Mouse (Mus musculus): ENCODE measurements around the gene Fam135a. TPM values are rescaled to one million over a fixed set of nuclear protein-coding genes. Genes with fewer than 3 reads are reported as not detected.

Fam135a gene
- polyA plus RNA-seq, 1 experiment from 2014 or later, result 31.0 TPM

GRCm38 (mm10) chr1:24102579-24103149, 2.5 kb upstream of the Fam135a start:
- Histone ChIP-seq H3K36me3 (no peaks in the 10 kb centered on the region), H3K4me1 (peaks cover 9% of the 10 kb centered on the region; the same call in 1 of the 2 replicates), H3K27me3 (no peaks in the 10 kb centered on the region), H3K9ac (replicated peaks) (no peak overlapping the region), H3K9me3 (no peaks in the 10 kb centered on the region), H3K27ac (replicated peaks) (no peak overlapping the region), H3K4me3 (no peak overlapping the region), H3K4me2 (replicated peaks) (no peak overlapping the region)
- WGBS, result 75% methylated on average over 10 of the region's 10 CpGs
- no peak for ATAC-seq (replicated peaks)

- WGBS, result 58% methylated on average over 6 of the region's 6 CpGs
- no peaks in the 10 kb centered on the region for H3K9me3 ChIP-seq
- H3K4me3 ChIP-seq, result peak overlapping the region; percentile 71
- peak overlapping the region; percentile 75 for H3K9ac ChIP-seq (replicated peaks)
- H3K4me2 ChIP-seq (replicated peaks), result peak overlapping the region; percentile 57
- peak; percentile 49 for ATAC-seq (replicated peaks)
- H3K27me3 ChIP-seq, result no peaks in the 10 kb centered on the region
- no peaks in the 10 kb centered on the region for H3K36me3 ChIP-seq
- H3K4me1 ChIP-seq, result peaks cover 9% of the 10 kb centered on the region; the same call in 1 of the 2 replicates
- no peak overlapping the region for H3K27ac ChIP-seq (replicated peaks)
Measured at GRCm38 (mm10) chr1:24100870-24101358, 773 bp upstream of the Fam135a start.

GRCm38 (mm10) chr1:24099541-24099925, 608 bp downstream of the Fam135a start:
- no peaks in the 10 kb centered on the region for H3K27me3 ChIP-seq
- WGBS, result under 1% methylated on average over 27 of the region's 44 CpGs
- no peak for ATAC-seq (replicated peaks)
- H3K9ac ChIP-seq (replicated peaks), result peak overlapping the region; percentile 75
- peak overlapping the region; percentile 78 for H3K27ac ChIP-seq (replicated peaks)
- H3K9me3 ChIP-seq, result no peaks in the 10 kb centered on the region
- peak overlapping the region; percentile 71 for H3K4me3 ChIP-seq
- H3K4me2 ChIP-seq (replicated peaks), result peak overlapping the region; percentile 57
- peaks cover 9% of the 10 kb centered on the region; the same call in 1 of the 2 replicates for H3K4me1 ChIP-seq
- no peaks in the 10 kb centered on the region for H3K36me3 ChIP-seq

DNA sequence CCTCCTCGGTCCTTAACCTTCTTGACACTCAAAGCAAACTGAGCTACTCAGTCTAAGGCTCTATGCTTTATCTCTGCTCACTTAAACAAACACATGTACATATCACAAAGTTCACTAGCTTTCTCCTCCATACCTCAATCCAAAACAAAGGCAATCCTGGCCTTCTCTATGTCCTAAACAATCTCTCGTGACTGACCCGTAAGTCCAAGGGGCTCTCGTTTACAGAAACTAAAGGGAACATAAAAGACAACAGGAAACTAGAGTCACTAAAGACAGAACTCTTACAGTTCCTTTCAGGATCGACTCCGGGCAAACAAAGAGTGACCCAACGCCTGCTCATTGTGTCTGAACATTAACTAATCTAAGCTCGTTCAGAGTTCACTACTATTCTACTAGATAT, 2.6 kb downstream of the Fam135a start:
- Histone ChIP-seq H3K4me2 (replicated peaks) (no peak overlapping the region), H3K9me3 (no peaks in the 10 kb centered on the region), H3K9ac (replicated peaks) (no peak overlapping the region), H3K4me3 (no peak overlapping the region), H3K4me1 (peaks cover 9% of the 10 kb centered on the region; the same call in 1 of the 2 replicates), H3K27ac (replicated peaks) (no peak overlapping the region), H3K36me3 (no peaks in the 10 kb centered on the region), H3K27me3 (no peaks in the 10 kb centered on the region)
- no peak for ATAC-seq (replicated peaks)
- 49% methylated on average over 8 of the region's 8 CpGs for WGBS

DNA sequence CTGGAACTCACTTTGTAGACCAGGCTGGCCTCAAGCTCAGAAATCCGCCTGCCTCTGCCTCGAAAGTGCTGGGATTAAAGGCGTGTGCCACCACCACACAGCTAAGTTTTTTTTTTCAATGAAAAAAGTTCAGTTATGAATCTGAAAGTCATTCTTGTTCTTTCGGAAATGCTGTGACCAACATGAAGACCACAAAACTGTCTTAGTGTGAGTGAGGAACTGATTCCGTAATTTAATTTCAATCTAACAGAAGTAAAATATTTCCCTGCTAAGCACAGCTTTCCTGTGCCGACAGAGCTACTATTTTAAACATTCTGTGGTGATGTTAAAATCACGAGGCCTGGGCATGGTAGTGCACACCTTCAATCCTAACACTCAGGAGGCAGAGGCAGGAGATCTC, 7.7 kb downstream of the Fam135a start:
- no peak overlapping the region for H3K9ac ChIP-seq (replicated peaks)
- no peaks in the 10 kb centered on the region for H3K36me3 ChIP-seq
- no peak overlapping the region for H3K27ac ChIP-seq (replicated peaks)
- ATAC-seq (replicated peaks), result no peak
- WGBS, result 97% methylated on average over 7 of the region's 7 CpGs
- H3K4me1 ChIP-seq, result no peaks in the 10 kb centered on the region
- no peak overlapping the region for H3K4me3 ChIP-seq
- H3K4me2 ChIP-seq (replicated peaks), result no peak overlapping the region
- H3K9me3 ChIP-seq, result no peaks in the 10 kb centered on the region
- no peaks in the 10 kb centered on the region for H3K27me3 ChIP-seq

GRCm38 (mm10) chr1:24090603-24091002, 9.5 kb downstream of the Fam135a start:
- Histone ChIP-seq H3K4me2 (replicated peaks) (no peak overlapping the region), H3K9ac (replicated peaks) (no peak overlapping the region), H3K4me3 (no peak overlapping the region), H3K4me1 (no peaks in the 10 kb centered on the region), H3K27me3 (no peaks in the 10 kb centered on the region), H3K27ac (replicated peaks) (no peak overlapping the region), H3K9me3 (no peaks in the 10 kb centered on the region), H3K36me3 (no peaks in the 10 kb centered on the region)
- ATAC-seq (replicated peaks), result no peak
- WGBS, result 88% methylated on average over 2 of the region's 2 CpGs

GRCm38 (mm10) chr1:24090094-24090493, 10.0 kb downstream of the Fam135a start:
- WGBS, result 73% methylated on average over 5 of the region's 5 CpGs
- Histone ChIP-seq H3K4me3 (no peak overlapping the region), H3K36me3 (no peaks in the 10 kb centered on the region), H3K9ac (replicated peaks) (no peak overlapping the region), H3K27me3 (no peaks in the 10 kb centered on the region), H3K4me1 (no peaks in the 10 kb centered on the region), H3K4me2 (replicated peaks) (no peak overlapping the region), H3K27ac (replicated peaks) (no peak overlapping the region), H3K9me3 (no peaks in the 10 kb centered on the region)
- ATAC-seq (replicated peaks), result no peak

DNA sequence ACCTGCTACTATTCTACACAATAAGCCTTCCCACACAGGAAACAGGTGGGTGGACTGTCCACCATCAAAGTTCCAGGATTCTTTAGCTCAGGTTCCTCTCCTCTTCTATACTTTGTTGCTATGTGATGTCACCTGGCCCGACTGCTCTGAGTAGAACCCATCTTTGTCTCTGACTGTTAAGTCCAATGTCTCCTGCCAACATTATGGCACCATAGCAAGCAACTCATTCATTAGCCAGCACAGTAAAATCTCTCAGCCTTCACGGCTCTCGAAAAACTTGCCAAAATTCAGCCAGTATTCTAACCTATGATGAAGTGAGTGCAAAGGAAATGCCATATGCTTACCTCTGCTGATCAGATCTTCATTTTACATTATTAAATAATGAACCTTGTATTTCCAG, 14.0 kb downstream of the Fam135a start:
- Histone ChIP-seq H3K27me3 (no peaks in the 10 kb centered on the region), H3K9ac (replicated peaks) (no peak overlapping the region), H3K4me1 (no peaks in the 10 kb centered on the region), H3K36me3 (no peaks in the 10 kb centered on the region), H3K9me3 (no peaks in the 10 kb centered on the region), H3K4me3 (no peak overlapping the region), H3K4me2 (replicated peaks) (no peak overlapping the region), H3K27ac (replicated peaks) (no peak overlapping the region)
- no peak for ATAC-seq (replicated peaks)
- WGBS, result 63% methylated on average over 3 of the region's 3 CpGs

- WGBS, result 4% methylated on average over 2 of the region's 2 CpGs
- Histone ChIP-seq H3K4me2 (replicated peaks) (no peak overlapping the region), H3K9me3 (no peaks in the 10 kb centered on the region), H3K36me3 (peaks cover 4% of the 10 kb centered on the region; the same call in 1 of the 2 replicates), H3K4me3 (no peak overlapping the region), H3K9ac (replicated peaks) (no peak overlapping the region), H3K4me1 (peaks cover 6% of the 10 kb centered on the region), H3K27me3 (no peaks in the 10 kb centered on the region), H3K27ac (replicated peaks) (0 out of 2 replicates have a peak overlapping the region, but pooled peaks have one; percentile 40)
- ATAC-seq (replicated peaks), result peak; percentile 96
Measured at GRCm38 (mm10) chr1:24074396-24074795, 25.7 kb downstream of the Fam135a start.

- H3K27ac ChIP-seq (replicated peaks), result peak overlapping the region; percentile 57; the same call in 1 of the 2 replicates
- H3K9ac ChIP-seq (replicated peaks), result no peak overlapping the region
- no peak overlapping the region for H3K4me2 ChIP-seq (replicated peaks)
- peaks cover 4% of the 10 kb centered on the region; the same call in 1 of the 2 replicates for H3K36me3 ChIP-seq
- 31% methylated on average over 5 of the region's 5 CpGs for WGBS
- no peaks in the 10 kb centered on the region for H3K9me3 ChIP-seq
- H3K4me3 ChIP-seq, result no peak overlapping the region
- ATAC-seq (replicated peaks), result peak; percentile 73
- H3K4me1 ChIP-seq, result peaks cover 6% of the 10 kb centered on the region
- no peaks in the 10 kb centered on the region for H3K27me3 ChIP-seq
Measured at GRCm38 (mm10) chr1:24073386-24074248, 26.5 kb downstream of the Fam135a start.

- peaks cover 4% of the 10 kb centered on the region; the same call in 1 of the 2 replicates for H3K36me3 ChIP-seq
- WGBS, result 96% methylated on average over 7 of the region's 7 CpGs
- H3K4me2 ChIP-seq (replicated peaks), result no peak overlapping the region
- H3K27ac ChIP-seq (replicated peaks), result no peak overlapping the region
- H3K4me3 ChIP-seq, result no peak overlapping the region
- no peaks in the 10 kb centered on the region for H3K9me3 ChIP-seq
- H3K4me1 ChIP-seq, result peaks cover under 1% of the 10 kb centered on the region
- H3K27me3 ChIP-seq, result no peaks in the 10 kb centered on the region
- ATAC-seq (replicated peaks), result no peak
- H3K9ac ChIP-seq (replicated peaks), result no peak overlapping the region
Measured at GRCm38 (mm10) chr1:24068830-24069229, 31.3 kb downstream of the Fam135a start.

- Histone ChIP-seq H3K36me3 (peaks cover 2% of the 10 kb centered on the region; the same call in 1 of the 2 replicates), H3K27ac (replicated peaks) (no peak overlapping the region), H3K4me3 (no peak overlapping the region), H3K9ac (replicated peaks) (no peak overlapping the region), H3K27me3 (no peaks in the 10 kb centered on the region), H3K9me3 (no peaks in the 10 kb centered on the region), H3K4me1 (no peaks in the 10 kb centered on the region), H3K4me2 (replicated peaks) (no peak overlapping the region)
- WGBS, result 76% methylated on average over 4 of the region's 4 CpGs
- ATAC-seq (replicated peaks), result no peak
Measured at GRCm38 (mm10) chr1:24066706-24067105, 33.4 kb downstream of the Fam135a start.

All from forebrain, embryonic 15.5 days (tissue).